Comparison of ENCODE assay signal across 11 mouse cellular contexts in genomic region chr12:32123559-32123958, GRCm38 (mm10).
DNase-seq lines count a peak whose midpoint lies in the region; ATAC-seq and TF ChIP-seq lines count a peak whose summit lies in the region.
"Had no signal": no experiment of that assay in that cellular context is flagged by ENCODE, and none has a peak within 500 bp of the region (broad histone marks: within the 10 kb centered on the region; RNA-seq: fewer than 3 reads in every experiment).

No protein-coding gene starts in this region.

- H3K4me2 ChIP-seq in intestine, embryonic 15.5 days (replicated peaks) = no peak overlapping the region
- no peak overlapping the region for H3K4me2 ChIP-seq in intestine, postnatal 0 days (replicated peaks; ENCODE audit: low read depth)
- peak overlapping the region; percentile 45 for H3K4me2 ChIP-seq in heart, embryonic 11.5 days
- H3K4me2 ChIP-seq: neural tube, embryonic 12.5 days had no signal

- DNase-seq in adrenal gland, postnatal 25 days = peak; percentile 50
- no peak for DNase-seq in thymus, postnatal 36 days
- DNase-seq in T-cell, adult 2 months (ENCODE audit: low spot score) = no peak
- no peak for DNase-seq in thymus, postnatal 10 days (ENCODE audit: low spot score in 2 of 2)
- DNase-seq: gastrocnemius, adult 2 months; kidney, adult 2 months had no signal

- WGBS in intestine, embryonic 15.5 days = 63% methylated on average over 5 of the region's 5 CpGs
- WGBS in intestine, postnatal 0 days = 75% methylated on average over 5 of the region's 5 CpGs
- 27% methylated on average over 5 of the region's 5 CpGs for WGBS in heart, embryonic 11.5 days (ENCODE audit: insufficient replicate concordance)

- ATAC-seq in intestine, embryonic 15.5 days = peak; percentile 55; the same call in 1 of the 2 replicates
- ATAC-seq in intestine, postnatal 0 days = no peak
- ATAC-seq in heart, embryonic 11.5 days (replicated peaks; ENCODE audit: insufficient number of reproducible peaks, low FRiP score, low TSS enrichment) = peak; percentile 77
- peak; percentile 88 for ATAC-seq in megakaryocyte, adult 5-6 weeks (ENCODE audit: poor library complexity, severe bottlenecking)

- H3K9me3 ChIP-seq in intestine, embryonic 15.5 days = no peaks in the 10 kb centered on the region
- no peaks in the 10 kb centered on the region for H3K9me3 ChIP-seq in intestine, postnatal 0 days (ENCODE audit: control insufficient read depth)
- H3K9me3 ChIP-seq in heart, embryonic 11.5 days (replicated peaks; ENCODE audit: control insufficient read depth, low read length) = no peaks in the 10 kb centered on the region
- H3K9me3 ChIP-seq: neural tube, embryonic 12.5 days had no signal

- H3K36me3 ChIP-seq in intestine, embryonic 15.5 days = no peaks in the 10 kb centered on the region
- H3K36me3 ChIP-seq in intestine, postnatal 0 days (ENCODE audit: control insufficient read depth, insufficient read depth) = no peaks in the 10 kb centered on the region
- H3K36me3 ChIP-seq in heart, embryonic 11.5 days (ENCODE audit: control insufficient read depth, insufficient read depth, low read length) = no peaks in the 10 kb centered on the region
- H3K36me3 ChIP-seq: neural tube, embryonic 12.5 days had no signal

- no peaks in the 10 kb centered on the region for H3K4me1 ChIP-seq in intestine, embryonic 15.5 days (replicated peaks)
- H3K4me1 ChIP-seq in intestine, postnatal 0 days (replicated peaks; ENCODE audit: control insufficient read depth, insufficient read depth, low read length) = no peaks in the 10 kb centered on the region
- peaks cover 16% of the 10 kb centered on the region for H3K4me1 ChIP-seq in heart, embryonic 11.5 days (ENCODE audit: control insufficient read depth, insufficient read depth, low read length)
- H3K4me1 ChIP-seq: neural tube, embryonic 12.5 days had no signal

- TF ChIP-seq CTCF in intestine, postnatal 0 days (IDR thresholded peaks at IDR 0.05; ENCODE audit: low read depth) = no peak

- no peaks in the 10 kb centered on the region for H3K27me3 ChIP-seq in intestine, embryonic 15.5 days (replicated peaks)
- no peaks in the 10 kb centered on the region for H3K27me3 ChIP-seq in intestine, postnatal 0 days (replicated peaks; ENCODE audit: control insufficient read depth, insufficient read depth, low read length)
- H3K27me3 ChIP-seq in heart, embryonic 11.5 days (ENCODE audit: control insufficient read depth, insufficient read depth, low read length) = no peaks in the 10 kb centered on the region
- H3K27me3 ChIP-seq: neural tube, embryonic 12.5 days had no signal

- no peak overlapping the region for H3K4me3 ChIP-seq in intestine, embryonic 15.5 days (replicated peaks)
- no peak overlapping the region for H3K4me3 ChIP-seq in intestine, postnatal 0 days (ENCODE audit: low read depth, low read length)
- no peak overlapping the region; the same call in 1 of the 2 replicates for H3K4me3 ChIP-seq in heart, embryonic 11.5 days (ENCODE audit: low read depth, low read length)
- H3K4me3 ChIP-seq: gastrocnemius, adult 2 months; neural tube, embryonic 12.5 days had no signal

- no peak overlapping the region for H3K9ac ChIP-seq in intestine, embryonic 15.5 days
- H3K9ac ChIP-seq in intestine, postnatal 0 days (ENCODE audit: low read depth, low read length) = no peak overlapping the region
- peak overlapping the region; percentile 59; the same call in 1 of the 2 replicates for H3K9ac ChIP-seq in heart, embryonic 11.5 days (ENCODE audit: low read depth, low read length)
- H3K9ac ChIP-seq: neural tube, embryonic 12.5 days had no signal

- H3K27ac ChIP-seq in intestine, embryonic 15.5 days = no peak overlapping the region
- H3K27ac ChIP-seq in intestine, postnatal 0 days (ENCODE audit: low read depth, low read length) = no peak overlapping the region
- peak overlapping the region; percentile 91 for H3K27ac ChIP-seq in heart, embryonic 11.5 days (ENCODE audit: low read depth, low read length)
- H3K27ac ChIP-seq: gastrocnemius, adult 2 months; neural tube, embryonic 12.5 days had no signal
